Mouse (Mus musculus) testis, adult 2 months (tissue): ENCODE results near the gene Ccdc138. TPM values are rescaled to one million over a fixed set of nuclear protein-coding genes. Genes with fewer than 3 reads are reported as not detected.

Source experiments
- H3K27ac ChIP-seq: fragments of 200-500 bp; 2 replicates; pipeline ENCODE4 v1.5.1; 2012; ENCODE audit warnings: low read depth, low read length; ENCODE audit not compliant: control insufficient read depth, insufficient read depth
- H3K27me3 ChIP-seq: fragments of 200-500 bp; 2 replicates; pipeline ENCODE4 v1.6.1; 2012; ENCODE audit warnings: mild to moderate bottlenecking, low read length, moderate library complexity; ENCODE audit not compliant: control insufficient read depth, insufficient read depth
- H3K36me3 ChIP-seq: fragments of 200-500 bp; 2 replicates; pipeline ENCODE4 v1.6.1; 2012; ENCODE audit warnings: mild to moderate bottlenecking, low read length; ENCODE audit not compliant: control insufficient read depth, insufficient read depth
- H3K4me1 ChIP-seq: fragments of 200-500 bp; 2 replicates; pipeline ENCODE4 v1.6.1; 2012; ENCODE audit warnings: low read length; ENCODE audit not compliant: control insufficient read depth, insufficient read depth
- H3K4me3 ChIP-seq: fragments of 200-500 bp; 2 replicates; pipeline ENCODE4 v1.5.1; 2012; ENCODE audit warnings: low read depth, mild to moderate bottlenecking, low read length, moderate library complexity, mixed read lengths; ENCODE audit not compliant: control insufficient read depth
- CTCF ChIP-seq: fragments of 200-500 bp; IDR thresholded peaks from 2 replicates; pipeline ENCODE4 v1.5.1; 2012; ENCODE audit warnings: low read depth, mild to moderate bottlenecking, inconsistent platforms, low read length, moderate library complexity; ENCODE audit not compliant: control insufficient read depth, insufficient read depth, insufficient replicate concordance
- POLR2A ChIP-seq: fragments of 200-500 bp; IDR thresholded peaks from 2 replicates; pipeline ENCODE4 v1.6.1; 2012; ENCODE audit warnings: low read depth, mild to moderate bottlenecking, inconsistent platforms, low read length, moderate library complexity; ENCODE audit not compliant: control insufficient read depth
- polyA plus RNA-seq: library from polyadenylated mRNA; depleted of rRNA; stranded (reverse); fragments of >200 nt; gene quantifications from 2 replicates; pipeline ENCODE4 v1.2.3, GENCODE M21; 2012; rRNA removed

The Ccdc138 gene
- polyA plus RNA-seq = 6.7 and 7.6 TPM in 2 replicates

GRCm38 (mm10) chr10:58497320-58498284 lies at the start of gene Ccdc138:
Ccdc138 (plus strand) TSS chr10:58497948.
- no peaks in the 10 kb centered on the region for H3K36me3 ChIP-seq
- TF ChIP-seq CTCF = no peak
- TF ChIP-seq POLR2A = peak; percentile 57
- no peaks in the 10 kb centered on the region for H3K4me1 ChIP-seq
- no peaks in the 10 kb centered on the region for H3K27me3 ChIP-seq
- peak within 1 kb of the TSS; percentile 95 for H3K4me3 ChIP-seq
- peak within 1 kb of the TSS; percentile 97 for H3K27ac ChIP-seq

GRCm38 (mm10) chr10:58451575-58451974 lies 46.2 kb upstream of the Ccdc138 start:
- Histone ChIP-seq H3K4me1 (no peaks in the 10 kb centered on the region), H3K27me3 (no peaks in the 10 kb centered on the region), H3K4me3 (no peak overlapping the region), H3K27ac (no peak overlapping the region), H3K36me3 (no peaks in the 10 kb centered on the region; the same call in 1 of the 2 replicates)
- TF ChIP-seq CTCF (no peak), POLR2A (no peak)

GRCm38 (mm10) chr10:58452185-58452584 lies 45.6 kb upstream of the Ccdc138 start:
- Histone ChIP-seq H3K4me1 (no peaks in the 10 kb centered on the region), H3K4me3 (no peak overlapping the region), H3K27me3 (no peaks in the 10 kb centered on the region), H3K36me3 (no peaks in the 10 kb centered on the region; the same call in 1 of the 2 replicates), H3K27ac (no peak overlapping the region)
- TF ChIP-seq CTCF (no peak), POLR2A (no peak)

GRCm38 (mm10) chr10:58459896-58460295 lies 37.9 kb upstream of the Ccdc138 start:
- peaks cover 3% of the 10 kb centered on the region; the same call in 1 of the 2 replicates for H3K36me3 ChIP-seq
- TF ChIP-seq CTCF (no peak), POLR2A (no peak)
- no peaks in the 10 kb centered on the region for H3K4me1 ChIP-seq
- H3K27ac ChIP-seq = no peak overlapping the region
- no peaks in the 10 kb centered on the region for H3K27me3 ChIP-seq
- no peak overlapping the region for H3K4me3 ChIP-seq

GRCm38 (mm10) chr10:58477086-58477755 lies 20.5 kb upstream of the Ccdc138 start:
- H3K4me1 ChIP-seq = no peaks in the 10 kb centered on the region
- H3K27ac ChIP-seq = no peak overlapping the region
- no peak overlapping the region for H3K4me3 ChIP-seq
- TF ChIP-seq CTCF (no peak), POLR2A (no peak)
- no peaks in the 10 kb centered on the region; the same call in none of the 2 replicates for H3K36me3 ChIP-seq
- H3K27me3 ChIP-seq = no peaks in the 10 kb centered on the region

GRCm38 (mm10) chr10:58478071-58478578 lies 19.6 kb upstream of the Ccdc138 start:
- no peaks in the 10 kb centered on the region for H3K27me3 ChIP-seq
- no peaks in the 10 kb centered on the region; the same call in none of the 2 replicates for H3K36me3 ChIP-seq
- H3K4me1 ChIP-seq = no peaks in the 10 kb centered on the region
- H3K27ac ChIP-seq = no peak overlapping the region
- TF ChIP-seq POLR2A = no peak
- TF ChIP-seq CTCF = no peak
- no peak overlapping the region for H3K4me3 ChIP-seq
